Mouse (Mus musculus): ENCODE measurements around the gene Pir.

DNA sequence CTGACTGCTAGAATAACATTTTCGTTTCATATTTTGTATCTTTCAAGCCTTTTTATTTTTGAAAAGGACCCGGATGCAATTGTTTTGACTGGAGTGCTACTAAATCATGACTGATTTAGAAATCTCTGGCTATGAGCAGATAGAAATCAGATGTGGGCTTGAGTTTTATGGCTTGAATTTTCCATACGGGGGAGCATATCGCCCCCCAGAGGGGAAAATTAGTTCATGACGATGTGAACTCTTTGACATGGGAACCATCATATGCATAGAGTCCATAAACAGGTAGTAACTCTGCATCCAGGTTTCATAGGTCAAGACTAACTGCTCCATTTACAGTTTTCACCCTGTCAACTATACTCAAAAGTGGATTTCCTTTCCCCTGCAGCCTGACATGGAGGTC is 105.4 kb downstream of the Pir start:
- TF ChIP-seq CTCF (IDR thresholded peaks at IDR 0.05; ENCODE audit: low read depth), result no peak
- TF ChIP-seq EP300 (IDR thresholded peaks at IDR 0.05; ENCODE audit: low read depth), result no peak

All from liver, postnatal 0 days (tissue).